Mouse (Mus musculus): ENCODE measurements around the gene Fam229a. TPM values are rescaled to one million over a fixed set of nuclear protein-coding genes. Genes with fewer than 3 reads are reported as not detected.
"Not testable (repeated sequence)": the region's sequence is repeated elsewhere in the genome, so short reads cannot be mapped to it uniquely, and the experiment has no call there.

Gene Fam229a
- not detected for total RNA-seq (2022)

- no peak for DNase-seq (ENCODE audit: low spot score)
These were observed at the start of gene Fam229a, which contains the start of gene Tssk3 for GRCm38 (mm10) chr4:129490972-129491880. Fam229a (plus strand) TSS chr4:129491190. Tssk3 (minus strand) TSS chr4:129491022.

GRCm38 (mm10) chr4:129447360-129447759 lies 43.6 kb upstream of the Fam229a start:
- DNase-seq (ENCODE audit: low spot score), result no peak

GRCm38 (mm10) chr4:129447778-129448563 lies 43.0 kb upstream of the Fam229a start:
- no peak for DNase-seq (ENCODE audit: low spot score)

- DNase-seq (ENCODE audit: low spot score), result no peak
These were observed 42.3 kb upstream of the Fam229a start for GRCm38 (mm10) chr4:129448713-129449112.

- DNase-seq (ENCODE audit: low spot score), result no peak
These were observed 40.1 kb upstream of the Fam229a start for GRCm38 (mm10) chr4:129450851-129451250.

GRCm38 (mm10) chr4:129451471-129452169 lies 39.4 kb upstream of the Fam229a start:
- no peak for DNase-seq (ENCODE audit: low spot score)

- DNase-seq (ENCODE audit: low spot score), result peak; percentile 83
These were observed 35.7 kb upstream of the Fam229a start for GRCm38 (mm10) chr4:129455265-129455664.

GRCm38 (mm10) chr4:129456126-129456525 lies 34.9 kb upstream of the Fam229a start:
- no peak for DNase-seq (ENCODE audit: low spot score)

- not testable (repeated sequence) for DNase-seq (ENCODE audit: low spot score)
These were observed 33.7 kb upstream of the Fam229a start for GRCm38 (mm10) chr4:129457311-129457710.

GRCm38 (mm10) chr4:129459726-129460125 lies 31.3 kb upstream of the Fam229a start:
- DNase-seq (ENCODE audit: low spot score), result no peak

- DNase-seq (ENCODE audit: low spot score), result no peak
These were observed 30.2 kb upstream of the Fam229a start for GRCm38 (mm10) chr4:129460827-129461182.

GRCm38 (mm10) chr4:129461183-129461960 lies 29.6 kb upstream of the Fam229a start, which contains the start of gene Bsdc1:
Bsdc1 (plus strand) TSS chr4:129461581.
- peak; percentile 100 for DNase-seq (ENCODE audit: low spot score)

- DNase-seq (ENCODE audit: low spot score), result no peak
These were observed 28.9 kb upstream of the Fam229a start for GRCm38 (mm10) chr4:129462118-129462517.

- DNase-seq (ENCODE audit: low spot score), result no peak
These were observed 27.6 kb upstream of the Fam229a start for GRCm38 (mm10) chr4:129463097-129464059.

GRCm38 (mm10) chr4:129464286-129464815 lies 26.6 kb upstream of the Fam229a start:
- DNase-seq (ENCODE audit: low spot score), result no peak

- DNase-seq (ENCODE audit: low spot score), result no peak
These were observed 14.9 kb upstream of the Fam229a start for GRCm38 (mm10) chr4:129476047-129476446.

GRCm38 (mm10) chr4:129479863-129480262 lies 11.1 kb upstream of the Fam229a start:
- DNase-seq (ENCODE audit: low spot score), result no peak

- no peak for DNase-seq (ENCODE audit: low spot score)
These were observed 9.9 kb upstream of the Fam229a start for GRCm38 (mm10) chr4:129481090-129481489.

GRCm38 (mm10) chr4:129494681-129495080 lies 3.7 kb downstream of the Fam229a start:
- DNase-seq (ENCODE audit: low spot score), result no peak

All from heart, adult 8-10 months (tissue).